Mouse (Mus musculus) Muller cell, postnatal 12 days (primary cell): Measurements from ENCODE around the gene Gm21719.
"Not testable (repeated sequence)": the region's sequence is repeated elsewhere in the genome, so short reads cannot be mapped to it uniquely, and the experiment has no call there.

ENCODE experiments used
- DNase-seq: peaks from one replicate; pipeline ENCODE4 v3.0.0-alpha.2; 2015; ENCODE audit errors: inconsistent ontology term

The Gm21719 gene

DNA sequence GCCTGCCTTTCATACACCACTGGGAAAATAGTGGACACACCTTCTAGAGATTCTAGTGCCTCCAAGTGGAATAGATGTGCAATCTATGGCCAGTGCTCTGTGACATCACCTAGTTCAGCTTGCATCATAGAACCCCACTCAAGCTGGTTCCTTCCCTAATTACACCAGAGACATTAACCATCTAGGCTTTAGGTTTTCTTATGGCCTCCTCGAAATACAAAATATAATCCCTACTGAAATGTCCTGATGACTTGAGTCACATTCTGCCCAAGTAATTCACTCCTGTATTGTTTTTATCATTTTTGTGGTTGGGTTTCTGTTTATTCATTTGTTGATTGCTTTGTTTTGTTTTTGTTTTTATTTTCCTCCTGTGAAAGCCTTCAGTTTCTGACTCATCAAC lies at the start of gene Gm21719:
Gene Gm21719 (minus strand): TSS at position 101 of the 400 bp plus-strand sequence.
- not testable (repeated sequence) for DNase-seq
